Mouse (Mus musculus) frontal cortex, adult 2 months (tissue): ENCODE measurements around the gene Rasip1. TPM values are rescaled to one million over a fixed set of nuclear protein-coding genes. Genes with fewer than 3 reads are reported as not detected.
A peak's percentile ranks its signal among the peaks of the same experiment; 100 is the strongest.

Experiments used
- DNase-seq, 2 experiments: peaks; one replicate each; pipeline ENCODE4 v3.0.0; 2022; ENCODE audit warnings: low spot score in 1 of 2; ENCODE audit errors: extremely low spot score in 1 of 2
- polyA plus RNA-seq: library from polyadenylated mRNA; depleted of rRNA; stranded (reverse); fragments of >200 nt; gene quantifications from 2 replicates; pipeline ENCODE4 v1.2.3, GENCODE M21; 2012; rRNA removed

Gene Rasip1
- polyA plus RNA-seq, 1 experiment: 7.3 TPM

DNA sequence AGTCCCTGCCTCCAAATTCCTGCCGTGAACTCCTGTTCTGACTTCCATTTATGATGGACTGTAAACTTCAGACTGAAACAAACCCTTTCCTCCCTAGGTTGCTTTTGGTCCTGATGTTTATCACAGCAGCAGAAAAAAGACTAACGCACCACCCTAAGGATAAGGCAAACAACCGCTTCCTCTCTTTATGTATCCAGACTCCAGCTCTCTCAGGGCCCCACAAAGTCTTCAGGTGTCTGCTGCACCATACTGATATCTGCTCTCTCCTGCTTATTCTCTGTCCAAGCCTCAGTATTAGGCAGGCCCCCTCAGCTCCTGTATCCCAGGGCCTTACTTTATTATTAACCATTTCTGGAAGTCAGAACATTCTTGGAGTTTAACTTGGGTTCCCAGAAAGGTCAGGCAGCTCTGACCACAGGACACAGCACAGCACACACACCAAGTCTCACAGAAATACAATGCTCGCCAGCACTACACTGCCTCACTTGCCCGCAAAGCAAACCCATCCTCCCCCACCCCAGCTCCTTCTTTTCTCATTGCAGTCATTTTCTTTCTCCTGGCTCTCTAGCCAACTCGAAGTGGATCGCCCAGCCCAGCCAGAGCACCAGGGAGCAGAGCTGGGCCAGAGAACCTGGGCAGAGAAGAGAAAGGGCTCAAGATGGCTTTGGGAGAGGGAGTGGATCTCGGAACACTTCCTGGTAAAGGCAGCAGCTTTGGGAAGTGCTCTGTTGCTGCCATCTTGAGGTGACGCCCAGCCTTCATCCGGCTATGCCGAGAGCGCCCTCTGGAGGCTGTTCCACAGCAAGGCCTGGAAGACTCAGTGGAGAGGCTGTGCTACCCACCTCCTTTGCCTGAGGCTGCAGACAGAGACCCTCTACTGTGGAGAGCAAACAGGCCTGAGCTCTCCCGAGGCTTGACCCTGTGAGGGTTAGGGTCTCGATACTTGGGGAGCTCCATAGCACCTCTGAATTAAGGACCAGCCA lies 55.1 kb downstream of the Rasip1 start:
- DNase-seq: peak in 1 of 2 experiments; percentile 93

DNA sequence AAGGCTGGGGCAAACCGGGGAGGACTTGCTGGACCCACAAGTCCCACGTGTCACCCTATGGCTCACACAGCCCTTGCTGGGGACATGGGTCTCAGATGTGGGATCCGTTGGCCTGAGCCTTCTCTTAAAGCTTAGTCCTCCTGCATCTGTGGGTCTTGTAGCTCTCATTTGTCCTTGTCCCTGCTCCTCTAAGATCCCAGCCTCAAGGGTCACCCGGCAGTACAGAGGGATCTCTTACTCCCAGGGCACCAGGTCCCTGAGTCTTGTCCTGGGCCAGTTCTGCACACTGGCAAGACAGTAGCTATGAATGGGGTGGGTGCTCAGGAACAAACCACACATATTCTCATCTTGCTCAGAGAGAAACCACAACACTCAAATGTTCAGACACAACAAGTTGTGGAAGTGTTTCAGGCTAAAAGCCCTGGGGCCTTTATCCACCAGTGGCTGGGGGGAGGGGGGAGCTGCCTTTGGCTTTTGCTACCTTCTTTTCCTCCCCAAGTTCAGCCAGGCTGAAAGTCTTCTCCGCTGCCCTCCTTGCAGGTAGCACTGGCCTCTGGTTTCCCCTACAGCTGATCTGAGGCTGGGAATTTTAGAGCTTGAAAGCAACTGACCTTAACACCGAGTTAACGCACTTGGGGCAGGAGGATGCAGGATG lies 56.2 kb downstream of the Rasip1 start, which contains the start of gene Ntn5:
Gene Ntn5, plus strand, starts transcription at position 627 of the 655 bp plus-strand sequence.
- DNase-seq: no peak

DNA sequence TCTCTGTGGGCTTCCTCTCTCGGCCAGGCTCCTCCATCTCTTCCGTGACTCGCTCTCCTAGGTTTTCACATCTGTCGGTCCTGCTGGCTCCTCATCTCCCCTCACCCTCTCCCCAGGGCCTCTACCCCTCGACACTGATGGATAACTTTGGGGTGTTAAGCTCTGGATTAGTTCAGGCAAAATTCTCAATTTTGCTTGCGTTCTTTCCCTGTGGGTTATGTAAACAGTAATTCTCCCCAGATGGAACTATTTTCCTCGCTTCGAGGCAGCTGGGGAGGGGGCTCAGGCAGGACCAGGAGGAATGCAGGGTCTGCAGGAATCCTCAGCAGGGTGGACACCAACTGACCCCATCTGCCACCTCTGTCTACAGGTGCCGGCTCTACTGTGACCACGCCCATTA lies 58.5 kb downstream of the Rasip1 start:
- no peak for DNase-seq

DNA sequence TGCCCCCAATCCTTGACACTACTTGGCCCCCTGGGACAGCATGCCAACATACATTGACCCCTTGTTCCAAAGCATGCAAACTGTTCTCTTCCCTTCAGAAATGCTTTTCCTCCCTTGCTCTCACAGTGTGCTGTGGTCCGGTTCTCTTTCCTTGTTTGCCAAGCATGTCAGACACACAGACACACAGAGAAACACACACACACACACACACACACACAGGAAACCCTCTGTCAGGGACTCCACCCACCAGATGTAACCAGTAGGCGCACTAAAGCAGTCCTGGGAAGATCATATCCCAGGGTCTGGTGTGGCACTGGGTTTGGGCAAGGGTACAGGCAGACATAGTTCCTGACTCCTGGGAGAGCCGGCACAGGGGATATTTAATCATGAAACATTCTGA lies 59.6 kb downstream of the Rasip1 start:
- DNase-seq: no peak

Other genes starting within 250 kb of the Rasip1 start
- 854 and 909 TPM in 2 replicates for gene Snrnp70, start 231.7 kb upstream of the Rasip1 start, polyA plus RNA-seq
- 0.06 TPM in 1 of 2 replicates, not detected in the other for gene Kcna7, start 221.8 kb upstream of the Rasip1 start, polyA plus RNA-seq
- gene Ntf5, start 213.8 kb upstream of the Rasip1 start, polyA plus RNA-seq: 0.12 and 0.23 TPM in 2 replicates
- not detected in 2 replicates for gene Lhb, start 206.7 kb upstream of the Rasip1 start, polyA plus RNA-seq
- gene Gys1, start 192.6 kb upstream of the Rasip1 start, polyA plus RNA-seq: 20.5 and 20.9 TPM in 2 replicates
- 46.9 and 47.2 TPM in 2 replicates for gene Ruvbl2, start 189.4 kb upstream of the Rasip1 start, polyA plus RNA-seq
- gene Ftl1, start 167.6 kb upstream of the Rasip1 start, polyA plus RNA-seq: 647 and 719 TPM in 2 replicates
- 108 and 110 TPM in 2 replicates for gene Bax, start 160.6 kb upstream of the Rasip1 start, polyA plus RNA-seq
- gene Tulp2, start 145.6 kb upstream of the Rasip1 start, polyA plus RNA-seq: 0.12 and 0.17 TPM in 2 replicates
- 0.23 TPM in 1 of 2 replicates, not detected in the other for gene Gm45808, start 140.7 kb upstream of the Rasip1 start, polyA plus RNA-seq
- gene Dhdh, start 138.7 kb upstream of the Rasip1 start, polyA plus RNA-seq: 8.0 and 8.8 TPM in 2 replicates
- gene Nucb1, start 117.1 kb upstream of the Rasip1 start, polyA plus RNA-seq: 88.5 and 103 TPM in 2 replicates
- 19.9 and 20.3 TPM in 2 replicates for gene Ppp1r15a, start 101.2 kb upstream of the Rasip1 start, polyA plus RNA-seq
- gene Plekha4, start 101.2 kb upstream of the Rasip1 start, polyA plus RNA-seq: 5.4 and 8.5 TPM in 2 replicates
- gene Hsd17b14, start 72.6 kb upstream of the Rasip1 start, polyA plus RNA-seq: 0.34 and 0.53 TPM in 2 replicates
- 22.6 and 23.2 TPM in 2 replicates for gene Bcat2, start 57.3 kb upstream of the Rasip1 start, polyA plus RNA-seq
- gene Fgf21, start 12.0 kb upstream of the Rasip1 start, polyA plus RNA-seq: not detected in 2 replicates
- gene Fut1, start 10.2 kb upstream of the Rasip1 start, polyA plus RNA-seq: 0.08 TPM in 2 replicates
- 0.08 and 0.10 TPM in 2 replicates for gene Izumo1, start 5.7 kb upstream of the Rasip1 start, polyA plus RNA-seq
- gene Mamstr, start 12.5 kb downstream of the Rasip1 start, polyA plus RNA-seq: 5.9 and 6.6 TPM in 2 replicates
- 0.13 and 0.16 TPM in 2 replicates for gene Fut2, start 38.9 kb downstream of the Rasip1 start, polyA plus RNA-seq
- 1.7 and 4.7 TPM in 2 replicates for gene Ntn5, start 56.5 kb downstream of the Rasip1 start, polyA plus RNA-seq
- 1.4 TPM in 2 replicates for gene Sec1, start 66.9 kb downstream of the Rasip1 start, polyA plus RNA-seq
- gene Car11, start 72.4 kb downstream of the Rasip1 start, polyA plus RNA-seq: 283 and 318 TPM in 2 replicates
- 208 and 221 TPM in 2 replicates for gene Dbp, start 77.6 kb downstream of the Rasip1 start, polyA plus RNA-seq
- gene Rpl18, start 88.0 kb downstream of the Rasip1 start, polyA plus RNA-seq: 280 and 304 TPM in 2 replicates
- gene Sphk2, start 90.5 kb downstream of the Rasip1 start, polyA plus RNA-seq: 22.4 and 23.3 TPM in 2 replicates
- 0.18 and 0.21 TPM in 2 replicates for gene Fam83e, start 93.7 kb downstream of the Rasip1 start, polyA plus RNA-seq
- not detected in 2 replicates for gene Spaca4, start 98.3 kb downstream of the Rasip1 start, polyA plus RNA-seq
- 170 and 198 TPM in 2 replicates for gene Lmtk3, start 156.2 kb downstream of the Rasip1 start, polyA plus RNA-seq
- 15.2 and 17.7 TPM in 2 replicates for gene Sult2b1, start 157.2 kb downstream of the Rasip1 start, polyA plus RNA-seq
- gene Cyth2, start 187.1 kb downstream of the Rasip1 start, polyA plus RNA-seq: 158 and 167 TPM in 2 replicates
- gene Kcnj14, start 197.3 kb downstream of the Rasip1 start, polyA plus RNA-seq: 2.1 and 2.6 TPM in 2 replicates
- 17.9 TPM in 2 replicates for gene Grwd1, start 203.5 kb downstream of the Rasip1 start, polyA plus RNA-seq
- 95.1 and 121 TPM in 2 replicates for gene Kdelr1, start 245.3 kb downstream of the Rasip1 start, polyA plus RNA-seq